Mouse (Mus musculus) neural tube, embryonic 13.5 days (tissue): ENCODE results near the gene Smndc1. TPM values are rescaled to one million over a fixed set of nuclear protein-coding genes. Genes with fewer than 3 reads are reported as not detected.

Source experiments
- ATAC-seq: fragments of 200-750 bp; cut with Nextera tagmentation; 2 replicates; pipeline ENCODE4 v1.8.0; 2017; ENCODE audit warnings: low read depth, mild to moderate bottlenecking, moderate TSS enrichment, moderate library complexity
- H3K27ac ChIP-seq: fragments of 300-500 bp; sonication (generic); replicated peaks from 2 replicates; pipeline ENCODE4 v1.5.1; 2015; ENCODE audit warnings: moderate library complexity, mild to moderate bottlenecking, inconsistent platforms
- H3K27me3 ChIP-seq: fragments of 300-500 bp; sonication (generic); 2 replicates; pipeline ENCODE4 v1.6.1; 2015; ENCODE audit warnings: mild to moderate bottlenecking, inconsistent platforms
- H3K36me3 ChIP-seq: fragments of 300-500 bp; sonication (generic); 2 replicates; pipeline ENCODE4 v1.6.1; 2015; ENCODE audit warnings: mild to moderate bottlenecking, inconsistent platforms
- H3K4me1 ChIP-seq: fragments of 300-500 bp; sonication (generic); replicated peaks from 2 replicates; pipeline ENCODE4 v1.6.1; 2015; ENCODE audit warnings: inconsistent platforms
- H3K4me2 ChIP-seq: fragments of 300-500 bp; sonication (generic); 2 replicates; pipeline ENCODE4 v1.6.1; 2015; ENCODE audit warnings: inconsistent platforms, mild to moderate bottlenecking, moderate library complexity
- H3K4me3 ChIP-seq: fragments of 300-500 bp; sonication (generic); 2 replicates; pipeline ENCODE4 v1.5.1; 2015; ENCODE audit warnings: mild to moderate bottlenecking, inconsistent platforms
- H3K9ac ChIP-seq: fragments of 300-500 bp; sonication (generic); 2 replicates; pipeline ENCODE4 v1.6.1; 2015; ENCODE audit warnings: moderate library complexity, mild to moderate bottlenecking, inconsistent platforms
- H3K9me3 ChIP-seq: fragments of 300-500 bp; sonication (generic); 2 replicates; pipeline ENCODE4 v1.6.1; 2016; ENCODE audit warnings: inconsistent platforms
- WGBS: fragments of 180-500 bp; shearing (Covaris S2); methylation state at CpG from one replicate; pipeline ENCODE4 v1.1.7; 2015; 5-methylcytosine and 5-hydroxymethylcytosine counted together
- polyA plus RNA-seq: library from polyadenylated mRNA; unstranded; fragments of >200 nt; fragmentation: Nextera tagmentation; extraction: Ambion mirVana; gene quantifications from 2 replicates; pipeline ENCODE4 v1.2.1, GENCODE M21; 2015

Gene Smndc1
- polyA plus RNA-seq, 1 experiment from 2014 or later, result 37.5 TPM

DNA sequence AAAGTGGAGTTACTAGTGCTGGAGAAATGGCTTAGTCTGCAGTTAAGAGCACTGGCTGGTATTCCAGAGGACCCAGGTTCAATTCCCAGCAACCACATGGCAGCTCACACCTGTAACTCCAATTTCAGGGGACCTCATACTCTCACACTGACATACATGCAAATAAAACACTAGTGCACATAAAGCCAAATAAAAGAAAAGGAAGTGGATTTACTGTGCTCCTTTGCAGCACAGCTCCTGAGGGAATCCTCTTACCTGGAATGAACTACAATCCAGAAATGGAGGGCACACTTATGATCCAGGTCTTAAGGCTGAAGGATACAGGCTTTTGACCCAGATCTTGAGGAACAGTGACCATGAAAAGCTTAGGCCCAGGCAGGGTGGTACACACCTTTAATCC lies 3.3 kb upstream of the Smndc1 start:
- no peak overlapping the region for H3K4me2 ChIP-seq
- no peaks in the 10 kb centered on the region; the same call in 1 of the 2 replicates for H3K36me3 ChIP-seq
- no peaks in the 10 kb centered on the region for H3K27me3 ChIP-seq
- no peaks in the 10 kb centered on the region for H3K9me3 ChIP-seq
- no peak overlapping the region for H3K4me3 ChIP-seq
- H3K27ac ChIP-seq, result no peak overlapping the region
- H3K4me1 ChIP-seq, result peaks cover 19% of the 10 kb centered on the region
- no peak for ATAC-seq
- H3K9ac ChIP-seq, result no peak overlapping the region

DNA sequence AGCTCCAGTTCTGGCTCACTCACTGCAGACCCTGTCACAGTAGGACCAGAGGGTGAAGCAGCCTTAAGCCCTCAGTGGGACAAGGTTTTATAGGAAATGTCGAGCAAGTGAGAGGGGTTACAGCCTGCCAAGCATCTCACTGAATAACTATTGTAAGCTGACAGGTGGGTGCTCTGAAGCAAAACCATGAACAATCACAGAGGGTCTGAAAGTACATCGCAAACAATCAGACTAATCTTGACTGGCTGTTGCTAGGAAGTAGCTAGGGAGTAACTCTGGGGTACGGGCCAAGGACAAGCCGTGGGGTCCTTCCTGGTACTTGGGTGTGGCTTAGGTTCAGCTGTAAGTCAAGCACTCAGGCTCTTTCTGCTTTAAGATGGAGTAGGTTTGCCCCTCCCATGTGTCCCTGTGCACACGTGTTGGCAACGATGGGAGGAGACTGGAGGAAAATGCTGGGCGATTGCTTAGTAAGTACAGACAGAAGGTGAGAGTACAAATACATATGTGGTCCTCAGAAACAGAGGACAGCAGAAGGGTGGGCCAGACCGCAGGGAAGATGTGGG lies 2.5 kb upstream of the Smndc1 start:
- no peak for ATAC-seq
- H3K9ac ChIP-seq, result no peak overlapping the region
- H3K27me3 ChIP-seq, result no peaks in the 10 kb centered on the region
- H3K9me3 ChIP-seq, result no peaks in the 10 kb centered on the region
- 80% methylated on average over 8 of the region's 8 CpGs for WGBS
- H3K4me1 ChIP-seq, result peaks cover 24% of the 10 kb centered on the region
- H3K4me3 ChIP-seq, result no peak overlapping the region
- H3K36me3 ChIP-seq, result peaks cover 8% of the 10 kb centered on the region
- H3K27ac ChIP-seq, result no peak overlapping the region
- H3K4me2 ChIP-seq, result no peak overlapping the region

DNA sequence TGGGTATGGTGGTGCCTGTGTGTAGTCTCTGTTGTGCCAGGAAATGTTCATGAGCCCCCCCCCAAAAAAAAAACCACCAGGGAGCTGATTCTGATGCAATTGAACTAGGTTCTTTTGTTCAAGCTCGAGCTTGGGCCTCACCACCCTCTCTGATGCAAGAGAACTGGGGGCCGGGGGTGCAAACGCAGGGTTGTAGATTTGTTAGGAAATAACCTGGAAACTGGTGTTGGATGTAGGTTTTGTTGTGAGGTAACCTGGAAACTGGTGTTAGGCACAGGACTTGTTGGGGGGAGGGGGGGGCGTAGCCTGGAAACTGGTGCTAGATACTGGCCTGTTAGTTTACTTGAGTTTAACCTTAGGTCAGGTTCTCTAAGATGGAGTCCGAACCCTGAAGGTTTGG lies 1.4 kb upstream of the Smndc1 start:
- H3K4me3 ChIP-seq, result peak overlapping the region; percentile 96; the same call in 1 of the 2 replicates
- H3K27me3 ChIP-seq, result no peaks in the 10 kb centered on the region
- peaks cover 31% of the 10 kb centered on the region for H3K4me1 ChIP-seq
- ATAC-seq, result no peak
- H3K4me2 ChIP-seq, result peak overlapping the region; percentile 86
- no peaks in the 10 kb centered on the region for H3K9me3 ChIP-seq
- WGBS, result 87% methylated on average over 5 of the region's 5 CpGs
- H3K36me3 ChIP-seq, result peaks cover 18% of the 10 kb centered on the region
- H3K9ac ChIP-seq, result peak overlapping the region; percentile 86
- no peak overlapping the region for H3K27ac ChIP-seq

DNA sequence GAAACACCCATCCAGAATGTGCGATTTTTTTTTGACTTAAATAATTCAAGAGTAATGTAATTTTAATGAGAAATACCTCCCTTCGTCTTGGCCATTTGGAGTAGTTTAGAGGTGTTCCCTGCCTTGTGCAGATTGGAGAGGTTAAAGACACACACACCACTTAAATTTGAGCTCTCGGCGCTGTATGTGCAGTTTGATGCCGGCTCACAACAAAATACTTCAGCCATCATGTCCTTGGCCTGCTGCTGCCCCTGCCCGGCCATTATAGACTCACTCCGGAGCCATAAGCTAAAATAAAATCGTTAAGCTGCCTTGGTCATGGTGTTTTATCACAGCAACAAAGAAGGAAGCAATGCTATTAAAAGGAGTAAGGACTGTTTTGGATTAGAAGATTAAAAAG lies 1.0 kb upstream of the Smndc1 start:
- H3K4me1 ChIP-seq, result peaks cover 32% of the 10 kb centered on the region
- peak overlapping the region; percentile 86 for H3K9ac ChIP-seq
- peak overlapping the region; percentile 96 for H3K4me3 ChIP-seq
- H3K27ac ChIP-seq, result peak overlapping the region; percentile 92; the same call in 1 of the 2 replicates
- WGBS, result 45% methylated on average over 8 of the region's 8 CpGs
- no peak for ATAC-seq
- H3K4me2 ChIP-seq, result peak overlapping the region; percentile 86
- H3K36me3 ChIP-seq, result peaks cover 21% of the 10 kb centered on the region
- no peaks in the 10 kb centered on the region for H3K27me3 ChIP-seq
- H3K9me3 ChIP-seq, result no peaks in the 10 kb centered on the region

DNA sequence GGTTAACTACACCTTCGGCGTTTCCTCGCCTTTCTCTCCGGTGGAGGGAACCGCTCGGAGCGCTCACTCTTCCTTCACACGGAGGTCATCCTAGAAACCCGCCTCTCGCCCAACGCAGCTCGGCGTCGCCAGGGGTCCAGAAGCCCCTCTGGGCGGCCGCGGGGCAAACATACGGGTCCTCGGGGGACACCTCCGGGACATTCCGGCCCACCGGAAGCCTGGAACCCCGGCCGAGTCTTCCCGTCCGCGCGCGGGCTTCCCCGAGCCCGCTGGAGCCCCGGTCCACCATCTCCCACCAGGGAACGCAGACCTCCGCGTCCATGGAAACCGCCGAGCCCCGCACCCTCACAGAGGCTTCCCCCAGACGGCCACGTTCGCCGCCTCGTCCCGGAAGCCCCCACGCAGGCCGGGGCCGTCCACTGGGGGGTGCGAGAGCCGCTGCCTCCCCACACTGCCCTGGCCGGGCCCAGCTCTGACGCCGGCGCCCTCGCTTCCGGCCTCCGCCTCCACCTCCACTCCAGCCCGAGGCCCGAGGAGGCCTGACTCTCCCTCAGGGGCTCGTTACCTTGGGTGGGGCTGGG lies 437 bp downstream of the Smndc1 start:
- no peaks in the 10 kb centered on the region for H3K27me3 ChIP-seq
- peak overlapping the region; percentile 94 for H3K9ac ChIP-seq
- peak; percentile 93 for ATAC-seq
- peak overlapping the region; percentile 96 for H3K27ac ChIP-seq
- H3K9me3 ChIP-seq, result no peaks in the 10 kb centered on the region
- H3K36me3 ChIP-seq, result peaks cover 29% of the 10 kb centered on the region
- H3K4me2 ChIP-seq, result peak overlapping the region; percentile 80
- H3K4me3 ChIP-seq, result peak overlapping the region; percentile 96
- peaks cover 35% of the 10 kb centered on the region for H3K4me1 ChIP-seq
- under 1% methylated on average over 55 of the region's 59 CpGs for WGBS

DNA sequence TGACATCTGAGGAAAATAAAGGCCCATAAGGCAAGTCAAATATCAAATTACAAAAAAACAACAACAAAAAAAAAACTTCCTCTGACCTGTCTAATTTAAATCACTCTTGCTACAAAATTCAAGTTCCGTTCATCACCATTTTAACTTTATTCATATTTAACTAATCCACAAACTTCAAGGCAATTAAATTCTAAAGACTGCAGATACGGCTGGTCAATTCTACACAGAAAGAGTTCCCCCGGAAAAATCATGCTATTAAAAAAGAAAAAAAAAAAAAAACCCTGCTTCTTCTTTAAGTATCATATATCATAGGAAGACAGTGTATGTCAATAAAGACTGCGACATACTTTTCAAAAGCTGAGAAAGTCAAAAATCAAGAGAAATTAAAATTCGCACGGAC lies 961 bp downstream of the Smndc1 start:
- H3K27ac ChIP-seq, result peak overlapping the region; percentile 96
- peaks cover 35% of the 10 kb centered on the region for H3K4me1 ChIP-seq
- WGBS, result 24% methylated on average over 6 of the region's 6 CpGs
- H3K4me3 ChIP-seq, result peak overlapping the region; percentile 96
- H3K4me2 ChIP-seq, result peak overlapping the region; percentile 80
- H3K27me3 ChIP-seq, result no peaks in the 10 kb centered on the region
- peaks cover 33% of the 10 kb centered on the region for H3K36me3 ChIP-seq
- peak overlapping the region; percentile 94 for H3K9ac ChIP-seq
- no peak for ATAC-seq
- no peaks in the 10 kb centered on the region for H3K9me3 ChIP-seq

DNA sequence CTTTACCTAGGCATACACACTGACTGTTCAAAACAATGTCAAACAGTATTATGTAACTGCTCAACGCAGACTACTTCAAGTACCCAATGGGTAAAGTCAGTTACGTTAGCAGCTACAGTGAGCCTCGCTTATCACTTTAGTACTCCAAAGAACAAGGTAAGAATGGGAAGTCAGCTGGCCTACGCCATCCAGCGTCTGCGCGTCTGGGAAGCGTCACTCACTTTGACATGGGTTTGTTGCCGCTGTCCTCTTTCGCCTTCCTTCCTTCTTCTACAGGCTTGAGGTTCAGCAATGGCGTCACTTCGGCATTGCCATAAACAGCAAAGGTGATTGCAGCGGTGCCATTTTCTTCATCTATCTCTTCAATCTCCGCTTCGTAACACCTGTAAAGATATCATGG lies 7.0 kb downstream of the Smndc1 start:
- Histone ChIP-seq H3K27me3 (no peaks in the 10 kb centered on the region), H3K36me3 (peaks cover 80% of the 10 kb centered on the region), H3K27ac (no peak overlapping the region), H3K4me1 (peaks cover 13% of the 10 kb centered on the region), H3K9me3 (no peaks in the 10 kb centered on the region), H3K9ac (no peak overlapping the region), H3K4me2 (no peak overlapping the region), H3K4me3 (no peak overlapping the region)
- ATAC-seq, result no peak
- 96% methylated on average over 15 of the region's 15 CpGs for WGBS

DNA sequence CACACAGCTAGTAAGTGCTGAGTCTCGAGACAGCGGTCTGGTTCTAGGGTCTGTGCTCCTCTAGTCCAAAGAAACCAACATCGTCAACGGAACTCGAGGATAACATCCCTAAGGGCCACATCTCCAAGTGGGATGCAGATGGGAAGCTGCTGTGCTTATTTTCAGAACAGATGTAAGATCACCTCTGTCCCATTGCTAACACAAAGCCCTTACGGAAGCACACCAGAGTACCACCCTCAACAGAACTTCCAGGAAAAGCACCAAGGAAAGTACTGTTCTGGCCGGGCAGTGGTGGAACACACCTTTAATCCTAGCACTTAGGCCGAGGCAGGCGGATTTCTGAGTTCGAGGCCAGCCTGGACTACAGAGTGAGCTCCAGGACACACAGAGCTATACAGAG lies 12.0 kb downstream of the Smndc1 start:
- H3K4me1 ChIP-seq, result no peaks in the 10 kb centered on the region
- 93% methylated on average over 10 of the region's 10 CpGs for WGBS
- H3K27ac ChIP-seq, result no peak overlapping the region
- no peaks in the 10 kb centered on the region for H3K27me3 ChIP-seq
- H3K4me2 ChIP-seq, result no peak overlapping the region
- peaks cover 78% of the 10 kb centered on the region for H3K36me3 ChIP-seq
- no peak overlapping the region for H3K4me3 ChIP-seq
- ATAC-seq, result no peak
- no peaks in the 10 kb centered on the region for H3K9me3 ChIP-seq
- no peak overlapping the region for H3K9ac ChIP-seq

DNA sequence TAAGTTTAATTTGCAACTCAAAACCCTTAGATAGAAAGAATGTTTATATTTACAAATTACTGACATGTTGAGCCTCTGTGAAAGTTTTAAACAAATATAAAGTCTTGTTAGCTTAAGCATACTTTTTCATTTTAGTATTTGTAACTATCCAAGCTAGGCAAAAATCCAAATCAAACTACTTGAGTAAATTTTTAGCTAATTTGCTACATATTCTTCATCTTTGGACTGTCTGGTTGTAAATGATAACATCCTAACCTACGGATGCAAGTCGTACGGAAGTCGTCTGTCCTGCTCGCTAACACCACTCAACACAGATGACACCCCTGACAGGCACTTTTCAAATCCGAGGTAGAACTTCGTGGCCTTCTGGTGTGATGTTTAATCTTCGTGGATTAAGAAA lies 12.7 kb downstream of the Smndc1 start:
- H3K4me2 ChIP-seq, result no peak overlapping the region
- WGBS, result 90% methylated on average over 8 of the region's 8 CpGs
- no peaks in the 10 kb centered on the region for H3K9me3 ChIP-seq
- no peaks in the 10 kb centered on the region for H3K27me3 ChIP-seq
- no peak for ATAC-seq
- H3K36me3 ChIP-seq, result peaks cover 76% of the 10 kb centered on the region
- no peaks in the 10 kb centered on the region for H3K4me1 ChIP-seq
- no peak overlapping the region for H3K4me3 ChIP-seq
- H3K27ac ChIP-seq, result no peak overlapping the region
- H3K9ac ChIP-seq, result no peak overlapping the region

DNA sequence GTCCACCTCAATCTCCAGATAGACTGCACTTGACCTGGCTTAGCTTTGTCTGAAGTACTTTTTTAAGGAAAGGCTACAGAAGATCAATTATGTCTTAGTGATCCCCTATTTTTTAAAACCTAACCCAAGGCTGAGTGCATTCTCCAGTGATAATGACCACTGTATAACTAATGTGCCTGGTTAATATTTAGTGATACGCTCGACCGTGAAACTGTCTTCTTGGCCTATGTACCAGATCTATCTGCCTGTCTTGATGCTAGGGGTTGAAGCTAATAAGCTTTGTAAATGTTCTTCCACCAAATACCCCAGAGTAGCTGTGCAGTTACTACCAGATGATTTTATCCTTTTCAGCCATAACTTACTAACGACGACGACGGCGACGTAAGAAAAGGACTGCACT lies 14.6 kb downstream of the Smndc1 start:
- peaks cover 75% of the 10 kb centered on the region for H3K36me3 ChIP-seq
- no peak overlapping the region for H3K4me2 ChIP-seq
- no peaks in the 10 kb centered on the region for H3K4me1 ChIP-seq
- no peak overlapping the region for H3K9ac ChIP-seq
- H3K4me3 ChIP-seq, result no peak overlapping the region
- H3K27ac ChIP-seq, result no peak overlapping the region
- ATAC-seq, result no peak
- H3K27me3 ChIP-seq, result no peaks in the 10 kb centered on the region
- no peaks in the 10 kb centered on the region for H3K9me3 ChIP-seq
- 92% methylated on average over 9 of the region's 9 CpGs for WGBS

DNA sequence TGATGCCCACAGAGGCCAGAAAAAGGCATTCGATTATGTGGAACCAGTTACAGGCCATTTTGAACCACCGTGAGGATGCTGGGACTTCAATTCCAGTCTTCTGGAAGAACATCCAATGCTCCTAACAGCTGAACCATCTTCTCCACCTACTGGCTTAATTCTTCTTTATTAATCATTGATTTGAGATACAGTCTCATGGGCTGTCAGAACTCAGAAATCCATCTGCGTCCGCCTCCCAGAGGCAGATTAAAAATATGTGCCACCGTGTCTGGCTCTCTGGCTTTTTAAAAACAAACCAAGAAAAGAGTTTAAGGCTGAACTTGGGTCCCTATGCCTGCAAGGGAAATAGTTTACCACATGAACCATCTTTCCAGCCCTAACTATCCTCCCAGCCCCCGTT lies 15.1 kb downstream of the Smndc1 start:
- ATAC-seq, result no peak
- Histone ChIP-seq H3K9me3 (no peaks in the 10 kb centered on the region), H3K27me3 (no peaks in the 10 kb centered on the region), H3K27ac (no peak overlapping the region), H3K4me3 (no peak overlapping the region), H3K36me3 (peaks cover 69% of the 10 kb centered on the region), H3K4me2 (no peak overlapping the region), H3K4me1 (no peaks in the 10 kb centered on the region), H3K9ac (no peak overlapping the region)
- WGBS, result 91% methylated on average over 6 of the region's 6 CpGs

DNA sequence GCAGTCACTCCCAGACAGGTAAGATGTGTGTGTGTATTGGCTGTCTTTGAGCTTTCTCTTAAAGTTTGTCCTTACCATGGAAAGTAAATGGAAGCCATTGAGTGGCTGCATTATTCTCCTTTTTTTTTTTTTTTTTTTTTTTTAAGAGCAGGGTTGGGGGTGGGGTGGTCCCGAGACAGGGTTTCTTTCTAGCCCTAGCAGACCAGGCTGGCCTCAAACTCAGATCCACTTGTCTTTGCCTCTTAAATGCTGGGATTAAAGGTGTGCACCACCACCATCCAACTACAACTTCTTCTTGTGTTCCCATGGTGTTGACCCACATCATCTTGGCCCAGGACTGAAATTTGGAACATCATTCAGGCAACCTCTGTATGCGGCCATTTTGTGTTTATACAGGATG lies 16.8 kb downstream of the Smndc1 start:
- 97% methylated on average over 2 of the region's 2 CpGs for WGBS

DNA sequence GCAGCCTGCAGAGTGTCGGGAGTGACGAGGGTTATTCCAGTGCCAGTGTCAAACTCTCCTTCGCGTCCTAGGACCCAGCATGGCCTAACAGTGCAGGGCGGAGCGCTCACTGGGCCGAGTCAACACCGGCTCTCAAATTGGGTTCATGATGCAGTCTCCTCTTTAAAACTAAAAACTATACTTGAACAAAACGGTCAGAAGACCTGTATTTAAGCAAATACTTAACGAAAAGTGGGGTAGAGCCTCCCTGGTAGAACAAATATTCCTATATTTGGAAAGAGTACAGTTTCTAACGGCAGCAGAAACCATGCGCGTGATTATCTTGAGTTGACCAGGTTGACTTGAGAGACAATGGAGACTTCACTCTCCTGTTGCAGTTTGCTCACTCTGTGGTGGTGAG lies 18.7 kb downstream of the Smndc1 start, which contains the start of gene Gm10197:
Gene Gm10197 (minus strand): TSS at position 101 of the 400 bp plus-strand sequence.
- Histone ChIP-seq H3K9me3 (no peaks in the 10 kb centered on the region), H3K36me3 (peaks cover 49% of the 10 kb centered on the region), H3K9ac (no peak within 1 kb of the TSS), H3K4me3 (no peak within 1 kb of the TSS), H3K4me1 (peaks cover 17% of the 10 kb centered on the region), H3K27me3 (no peaks in the 10 kb centered on the region), H3K27ac (no peak within 1 kb of the TSS), H3K4me2 (no peak within 1 kb of the TSS)
- WGBS, result 90% methylated on average over 13 of the region's 13 CpGs
- no peak for ATAC-seq

More for the DNA sequence above, 16.8 kb downstream of the Smndc1 start:
- H3K4me2 ChIP-seq, result no peak overlapping the region
- no peak for ATAC-seq
- H3K4me3 ChIP-seq, result no peak overlapping the region
- no peaks in the 10 kb centered on the region for H3K9me3 ChIP-seq
- H3K4me1 ChIP-seq, result peaks cover 11% of the 10 kb centered on the region
- no peaks in the 10 kb centered on the region for H3K27me3 ChIP-seq
- no peak overlapping the region for H3K9ac ChIP-seq
- no peak overlapping the region for H3K27ac ChIP-seq
- peaks cover 60% of the 10 kb centered on the region for H3K36me3 ChIP-seq
